Mouse (Mus musculus) limb, embryonic 14.5 days (tissue): Measurements from ENCODE around the gene Bok. TPM values are rescaled to one million over a fixed set of nuclear protein-coding genes. Genes with fewer than 3 reads are reported as not detected.
A peak's percentile ranks its signal among the peaks of the same experiment; 100 is the strongest.

Experiments used
- ATAC-seq: fragments of 200-750 bp; cut with Nextera tagmentation; 2 replicates; pipeline ENCODE4 v1.8.0; 2017; ENCODE audit warnings: low read depth, moderate number of reproducible peaks, moderate TSS enrichment; ENCODE audit not compliant: low FRiP score
- DNase-seq: peaks from one replicate; pipeline ENCODE4 v3.0.0-alpha.2; 2015; ENCODE audit warnings: low spot score
- H3K27ac ChIP-seq: fragments of 300-500 bp; sonication (generic); replicated peaks from 2 replicates; pipeline ENCODE4 v1.5.1; 2014; ENCODE audit warnings: low read depth, mild to moderate bottlenecking, low read length, moderate library complexity, mixed read lengths
- H3K27me3 ChIP-seq: fragments of 300-500 bp; sonication (generic); 2 replicates; pipeline ENCODE4 v1.6.1; 2014; ENCODE audit warnings: low read length, mixed read lengths; ENCODE audit not compliant: control insufficient read depth, insufficient read depth
- H3K36me3 ChIP-seq: fragments of 300-500 bp; sonication (generic); 2 replicates; pipeline ENCODE4 v1.6.1; 2014; ENCODE audit warnings: mild to moderate bottlenecking, low read length, moderate library complexity, mixed read lengths; ENCODE audit not compliant: control insufficient read depth, insufficient read depth
- H3K4me1 ChIP-seq: fragments of 300-500 bp; sonication (generic); 2 replicates; pipeline ENCODE4 v1.6.1; 2014; ENCODE audit warnings: antibody characterized with exemption, low read length, mixed read lengths; ENCODE audit not compliant: control insufficient read depth, insufficient read depth
- H3K4me2 ChIP-seq: fragments of 300-500 bp; sonication (generic); replicated peaks from 2 replicates; pipeline ENCODE4 v1.6.1; 2014; ENCODE audit warnings: low read depth, mild to moderate bottlenecking, low read length, moderate library complexity; ENCODE audit not compliant: severe bottlenecking
- H3K4me3 ChIP-seq: fragments of 300-500 bp; sonication (generic); replicated peaks from 2 replicates; pipeline ENCODE4 v1.5.1; 2014; ENCODE audit warnings: low read length
- H3K9ac ChIP-seq: fragments of 300-500 bp; sonication (generic); 2 replicates; pipeline ENCODE4 v1.6.1; 2014; ENCODE audit warnings: mild to moderate bottlenecking, low read depth, low read length, moderate library complexity; ENCODE audit not compliant: severe bottlenecking
- H3K9me3 ChIP-seq: fragments of 300-500 bp; sonication (generic); 2 replicates; pipeline ENCODE4 v1.6.1; 2016; ENCODE audit warnings: low read length; ENCODE audit not compliant: control insufficient read depth
- POLR2A ChIP-seq: fragments of 200-500 bp; IDR thresholded peaks from 2 replicates; pipeline ENCODE4 v1.8.0; 2012; ENCODE audit warnings: inconsistent platforms, mild to moderate bottlenecking, moderate library complexity, borderline replicate concordance; ENCODE audit not compliant: insufficient read depth, insufficient read length; ENCODE audit errors: extremely low read depth
- WGBS: fragments of 180-500 bp; shearing (Covaris S2); extraction: QIAGEN DNeasy Blood & Tissue Kit; methylation state at CpG from one replicate; pipeline ENCODE4 v1.1.7; 2014; 5-methylcytosine and 5-hydroxymethylcytosine counted together
- polyA plus RNA-seq, 2 experiments: library from polyadenylated mRNA; depleted of rRNA in 1 of 2; stranded (reverse) in 1 of 2; unstranded in 1 of 2; fragments of >200 nt; fragmentation: Nextera tagmentation in 1 of 2; extraction: Ambion mirVana in 1 of 2; gene quantifications; 2 replicates each; pipeline versions ENCODE4 v1.2.1 to v1.2.3; 2012 to 2014

The Bok gene
- polyA plus RNA-seq, 2 experiments = 19.2 to 34.9 TPM

GRCm38 (mm10) chr1:93668791-93669548 lies 16.5 kb upstream of the Bok start:
- Histone ChIP-seq H3K36me3 (no peaks in the 10 kb centered on the region), H3K27me3 (no peaks in the 10 kb centered on the region)
- DNase-seq = peak; percentile 75

GRCm38 (mm10) chr1:93669941-93670340 lies 15.5 kb upstream of the Bok start:
- ATAC-seq (no peak), DNase-seq (no peak)
- no peak overlapping the region for H3K4me2 ChIP-seq
- no peaks in the 10 kb centered on the region for H3K9me3 ChIP-seq
- peaks cover 9% of the 10 kb centered on the region; the same call in 1 of the 2 replicates for H3K4me1 ChIP-seq
- TF ChIP-seq POLR2A = no peak
- H3K27ac ChIP-seq = no peak overlapping the region
- H3K27me3 ChIP-seq = no peaks in the 10 kb centered on the region
- H3K4me3 ChIP-seq = no peak overlapping the region
- no peaks in the 10 kb centered on the region for H3K36me3 ChIP-seq
- no peak overlapping the region for H3K9ac ChIP-seq

More at GRCm38 (mm10) chr1:93668791-93669548, 16.5 kb upstream of the Bok start:
- peak; percentile 88 for ATAC-seq
- peak overlapping the region; percentile 52 for H3K4me2 ChIP-seq
- H3K9ac ChIP-seq = peak overlapping the region; percentile 52
- peak overlapping the region; percentile 33 for H3K4me3 ChIP-seq
- peak overlapping the region; percentile 48; the same call in 1 of the 2 replicates for H3K27ac ChIP-seq
- no peaks in the 10 kb centered on the region for H3K9me3 ChIP-seq
- 0 out of 2 replicates have a peak, but pooled peaks have one; percentile 18 for TF ChIP-seq POLR2A
- peaks cover 9% of the 10 kb centered on the region; the same call in 1 of the 2 replicates for H3K4me1 ChIP-seq
- 8% methylated on average over 17 of the region's 17 CpGs for WGBS

GRCm38 (mm10) chr1:93672682-93673081 lies 12.8 kb upstream of the Bok start:
- WGBS = 88% methylated on average over 5 of the region's 5 CpGs
- ATAC-seq = no peak

GRCm38 (mm10) chr1:93678386-93678785 lies 7.1 kb upstream of the Bok start:
- 67% methylated on average over 2 of the region's 2 CpGs for WGBS
- H3K4me3 ChIP-seq = no peak overlapping the region
- H3K4me1 ChIP-seq = no peaks in the 10 kb centered on the region
- TF ChIP-seq POLR2A = no peak
- H3K36me3 ChIP-seq = no peaks in the 10 kb centered on the region
- H3K9me3 ChIP-seq = no peaks in the 10 kb centered on the region
- no peak for ATAC-seq
- H3K27ac ChIP-seq = no peak overlapping the region
- no peaks in the 10 kb centered on the region for H3K27me3 ChIP-seq
- no peak for DNase-seq
- no peak overlapping the region for H3K4me2 ChIP-seq
- no peak overlapping the region for H3K9ac ChIP-seq

More at GRCm38 (mm10) chr1:93672682-93673081, 12.8 kb upstream of the Bok start:
- Histone ChIP-seq H3K4me3 (no peak overlapping the region), H3K4me2 (no peak overlapping the region), H3K27ac (no peak overlapping the region), H3K9me3 (no peaks in the 10 kb centered on the region), H3K27me3 (no peaks in the 10 kb centered on the region), H3K9ac (no peak overlapping the region), H3K4me1 (peaks cover 9% of the 10 kb centered on the region; the same call in 1 of the 2 replicates), H3K36me3 (no peaks in the 10 kb centered on the region)
- TF ChIP-seq POLR2A = no peak
- DNase-seq = no peak

- H3K27me3 ChIP-seq = no peaks in the 10 kb centered on the region
- 52% methylated on average over 7 of the region's 7 CpGs for WGBS
- no peak for TF ChIP-seq POLR2A
- no peak overlapping the region for H3K4me3 ChIP-seq
- no peak overlapping the region for H3K9ac ChIP-seq
- no peaks in the 10 kb centered on the region for H3K36me3 ChIP-seq
- ATAC-seq = no peak
- H3K4me1 ChIP-seq = no peaks in the 10 kb centered on the region
- no peaks in the 10 kb centered on the region for H3K9me3 ChIP-seq
- no peak overlapping the region for H3K4me2 ChIP-seq
- DNase-seq = peak; percentile 26
- H3K27ac ChIP-seq = no peak overlapping the region
These were observed 5.4 kb upstream of the Bok start for GRCm38 (mm10) chr1:93679889-93680568.
